Mouse (Mus musculus) lung, embryonic 14.5 days (tissue): ENCODE measurements around the gene Ugt1a6a. TPM values are rescaled to one million over a fixed set of nuclear protein-coding genes. Genes with fewer than 3 reads are reported as not detected.
A peak's percentile ranks its signal among the peaks of the same experiment; 100 is the strongest.
"Not testable (repeated sequence)": the region's sequence is repeated elsewhere in the genome, so short reads cannot be mapped to it uniquely, and the experiment has no call there.

ENCODE experiments used
- ATAC-seq: fragments of 200-750 bp; cut with Nextera tagmentation; 2 replicates; pipeline ENCODE4 v1.8.0; 2017; ENCODE audit warnings: mild to moderate bottlenecking, moderate TSS enrichment, moderate library complexity; ENCODE audit not compliant: insufficient read depth
- DNase-seq: peaks from one replicate; pipeline ENCODE4 v3.0.0-alpha.2; 2015
- H3K27ac ChIP-seq: fragments of 300-500 bp; sonication (generic); 2 replicates; pipeline ENCODE4 v1.5.1; 2014; ENCODE audit warnings: low read depth, mild to moderate bottlenecking, moderate library complexity
- H3K27me3 ChIP-seq: fragments of 300-500 bp; sonication (generic); 2 replicates; pipeline ENCODE4 v1.6.1; 2014; ENCODE audit warnings: low read length, control low read depth; ENCODE audit not compliant: insufficient read depth
- H3K36me3 ChIP-seq: fragments of 300-500 bp; sonication (generic); 2 replicates; pipeline ENCODE4 v1.6.1; 2014; ENCODE audit warnings: control low read depth; ENCODE audit not compliant: insufficient read depth
- H3K4me1 ChIP-seq: fragments of 300-500 bp; sonication (generic); 2 replicates; pipeline ENCODE4 v1.6.1; 2014; ENCODE audit warnings: antibody characterized with exemption, control low read depth; ENCODE audit not compliant: insufficient read depth
- H3K4me2 ChIP-seq: fragments of 300-500 bp; sonication (generic); 2 replicates; pipeline ENCODE4 v1.6.1; 2014; ENCODE audit warnings: mild to moderate bottlenecking
- H3K4me3 ChIP-seq: fragments of 300-500 bp; sonication (generic); 2 replicates; pipeline ENCODE4 v1.5.1; 2014; ENCODE audit warnings: low read depth, low read length
- H3K9ac ChIP-seq: fragments of 300-500 bp; sonication (generic); 2 replicates; pipeline ENCODE4 v1.6.1; 2014
- H3K9me3 ChIP-seq: fragments of 300-500 bp; sonication (generic); 2 replicates; pipeline ENCODE4 v1.6.1; 2016; ENCODE audit warnings: low read depth, low read length, control low read depth
- CTCF ChIP-seq: IDR thresholded peaks from 2 replicates; pipeline ENCODE4 v1.5.1; 2016; ENCODE audit warnings: antibody characterized with exemption, low read depth
- WGBS: fragments of 180-500 bp; shearing (Covaris S2); extraction: QIAGEN DNeasy Blood & Tissue Kit; methylation state at CpG from one replicate; pipeline ENCODE4 v1.1.7; 2014; 5-methylcytosine and 5-hydroxymethylcytosine counted together
- polyA plus RNA-seq: library from polyadenylated mRNA; unstranded; fragments of >200 nt; fragmentation: Nextera tagmentation; extraction: Ambion mirVana; gene quantifications from 2 replicates; pipeline ENCODE4 v1.2.1, GENCODE M21; 2014

Ugt1a6a gene
- polyA plus RNA-seq, 1 experiment from 2014 or later, result 0.96 TPM

GRCm38 (mm10) chr1:88145278-88145677 is 10.7 kb downstream of the Ugt1a6a start:
- H3K27ac ChIP-seq, H3K27me3 ChIP-seq, H3K36me3 ChIP-seq, H3K4me2 ChIP-seq, H3K9me3 ChIP-seq, ATAC-seq, H3K4me3 ChIP-seq, H3K9ac ChIP-seq, H3K4me1 ChIP-seq: not testable (repeated sequence)
- 55% methylated on average over 2 of the region's 2 CpGs for WGBS
- peak; percentile 24 for DNase-seq
- TF ChIP-seq CTCF, result peak; percentile 44

DNA sequence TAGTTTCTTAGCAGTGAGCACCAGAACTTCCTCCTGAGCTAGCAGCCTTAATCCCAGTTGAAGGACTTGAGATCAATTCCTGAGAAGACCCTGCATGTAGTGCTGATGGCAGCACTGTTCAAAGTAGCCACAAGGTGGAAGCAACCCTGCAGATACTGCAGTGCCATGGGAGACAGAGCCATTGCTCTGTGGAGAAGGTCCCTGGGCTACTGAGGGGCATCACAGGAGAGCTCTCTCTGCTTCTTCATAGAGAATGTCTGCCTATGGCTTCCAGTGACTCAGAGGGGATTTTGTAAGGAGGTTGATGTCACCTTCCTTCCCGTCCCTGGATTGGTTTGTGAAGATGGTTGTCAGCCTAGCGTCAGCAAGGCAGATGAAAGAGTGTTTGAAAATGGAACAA is 15.5 kb downstream of the Ugt1a6a start:
- ATAC-seq, result not testable (repeated sequence)
- 56% methylated on average over 2 of the region's 2 CpGs for WGBS
- DNase-seq, result peak; percentile 12

GRCm38 (mm10) chr1:88158430-88158829 is 23.8 kb downstream of the Ugt1a6a start:
- no peak for TF ChIP-seq CTCF
- Histone ChIP-seq H3K4me3 (no peak overlapping the region), H3K36me3 (no peaks in the 10 kb centered on the region), H3K9ac (no peak overlapping the region), H3K4me2 (no peak overlapping the region), H3K4me1 (no peaks in the 10 kb centered on the region), H3K27me3 (no peaks in the 10 kb centered on the region), H3K9me3 (no peaks in the 10 kb centered on the region), H3K27ac (no peak overlapping the region)
- DNase-seq (no peak), ATAC-seq (no peak)
- 68% methylated on average over 2 of the region's 2 CpGs for WGBS

More for the DNA sequence above, 15.5 kb downstream of the Ugt1a6a start:
- not testable (repeated sequence) for H3K4me2 ChIP-seq, H3K36me3 ChIP-seq, H3K27ac ChIP-seq, H3K4me3 ChIP-seq, H3K4me1 ChIP-seq, H3K9me3 ChIP-seq, H3K9ac ChIP-seq, H3K27me3 ChIP-seq
- peak; percentile 44 for TF ChIP-seq CTCF

DNA sequence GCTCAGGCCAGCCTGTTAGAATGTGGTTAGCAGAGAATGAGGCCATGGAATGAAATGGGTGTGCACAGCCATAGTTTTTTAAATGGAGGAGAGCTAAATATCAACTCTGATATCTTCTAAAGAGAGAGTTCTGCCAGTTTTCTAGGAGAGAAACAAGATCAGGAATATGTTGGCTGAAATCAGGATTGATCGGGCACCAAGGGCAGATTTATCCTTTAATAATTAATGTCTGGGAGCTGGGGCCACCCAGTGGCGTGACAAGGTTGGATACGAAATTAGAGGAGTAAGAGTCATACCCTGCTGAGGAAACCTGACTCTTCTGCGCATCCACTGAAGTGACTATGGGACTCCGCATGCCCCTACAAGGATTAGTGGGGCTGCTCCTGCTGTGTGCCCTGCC is 31.1 kb downstream of the Ugt1a6a start, which contains the start of gene Ugt1a5:
Gene Ugt1a5, plus strand, starts transcription at position 302 of the 400 bp plus-strand sequence.
- Histone ChIP-seq H3K4me1 (no peaks in the 10 kb centered on the region), H3K9ac (no peak within 1 kb of the TSS), H3K27me3 (no peaks in the 10 kb centered on the region), H3K4me3 (no peak within 1 kb of the TSS), H3K4me2 (no peak within 1 kb of the TSS), H3K9me3 (no peaks in the 10 kb centered on the region), H3K36me3 (no peaks in the 10 kb centered on the region), H3K27ac (no peak within 1 kb of the TSS)
- ATAC-seq, result no peak
- 69% methylated on average over 5 of the region's 5 CpGs for WGBS
- DNase-seq, result no peak
- no peak for TF ChIP-seq CTCF

DNA sequence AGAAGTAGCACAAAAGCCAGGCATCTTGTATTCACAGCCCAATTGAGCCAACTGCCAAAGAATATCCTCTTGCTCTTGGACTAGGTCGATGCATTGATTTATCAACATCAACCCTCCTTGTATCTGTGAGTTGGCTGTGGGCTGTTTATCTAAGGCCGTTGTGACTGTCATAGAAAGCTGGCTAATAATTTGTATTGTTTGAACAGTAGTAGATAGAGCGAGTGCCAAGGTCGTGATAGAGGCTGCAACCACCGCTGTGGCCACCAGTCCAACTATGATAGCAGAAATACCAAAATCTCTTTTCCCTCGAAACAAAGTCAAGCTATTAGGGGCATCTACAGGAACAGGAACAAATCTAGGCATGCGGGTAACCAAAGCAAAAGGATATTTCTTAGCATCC is 37.6 kb downstream of the Ugt1a6a start:
- H3K36me3 ChIP-seq, H3K27ac ChIP-seq, H3K9ac ChIP-seq, DNase-seq, H3K9me3 ChIP-seq, ATAC-seq, H3K27me3 ChIP-seq, H3K4me1 ChIP-seq, H3K4me3 ChIP-seq, H3K4me2 ChIP-seq: not testable (repeated sequence)
- 83% methylated on average over 5 of the region's 7 CpGs for WGBS

DNA sequence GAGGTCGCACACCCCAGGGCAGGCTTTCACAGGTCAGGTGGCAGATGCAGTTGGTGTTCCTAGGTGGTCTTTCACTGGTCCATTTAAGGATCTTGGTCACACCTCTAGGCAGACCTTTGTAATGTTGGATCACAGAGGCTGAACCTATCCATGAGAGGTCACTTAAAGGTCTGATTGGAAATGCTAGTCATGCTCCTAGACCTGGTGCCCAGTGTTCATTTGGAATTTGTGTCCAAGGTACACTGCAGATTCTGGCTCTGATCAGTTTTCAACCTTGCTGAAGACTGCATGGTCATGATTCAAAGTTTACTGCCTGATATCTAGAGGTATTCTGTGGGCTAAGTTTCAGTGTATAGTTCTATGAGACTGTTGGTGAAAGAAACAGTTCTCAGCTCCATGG is 45.0 kb downstream of the Ugt1a6a start:
- H3K4me2 ChIP-seq, result no peak overlapping the region
- H3K36me3 ChIP-seq, result no peaks in the 10 kb centered on the region
- WGBS, result 88% methylated on average over 1 of the region's 1 CpGs
- no peak for TF ChIP-seq CTCF
- ATAC-seq, result no peak
- H3K4me3 ChIP-seq, result no peak overlapping the region
- peaks cover 15% of the 10 kb centered on the region for H3K9me3 ChIP-seq
- no peak for DNase-seq
- no peaks in the 10 kb centered on the region for H3K4me1 ChIP-seq
- no peak overlapping the region for H3K9ac ChIP-seq
- no peak overlapping the region for H3K27ac ChIP-seq
- no peaks in the 10 kb centered on the region for H3K27me3 ChIP-seq

- Histone ChIP-seq H3K27me3 (no peaks in the 10 kb centered on the region), H3K27ac (no peak overlapping the region), H3K4me3 (no peak overlapping the region), H3K4me2 (no peak overlapping the region), H3K9ac (no peak overlapping the region), H3K4me1 (no peaks in the 10 kb centered on the region), H3K9me3 (no peaks in the 10 kb centered on the region), H3K36me3 (no peaks in the 10 kb centered on the region)
- TF ChIP-seq CTCF, result no peak
- no peak for ATAC-seq
- 83% methylated on average over 5 of the region's 5 CpGs for WGBS
- DNase-seq, result no peak
Observed at GRCm38 (mm10) chr1:88186325-88186935, 51.8 kb downstream of the Ugt1a6a start.
